ENCODE assay signal across 25 mouse cellular contexts in genomic region chr2:112443491-112443890, GRCm38 (mm10). TPM values are rescaled to one million over a fixed set of nuclear protein-coding genes. Genes with fewer than 3 reads are reported as not detected.
DNase-seq lines count a peak whose midpoint lies in the region; ATAC-seq lines count a peak whose summit lies in the region.
"Had no signal": no experiment of that assay in that cellular context is flagged by ENCODE, and none has a peak within 500 bp of the region (broad histone marks: within the 10 kb centered on the region; RNA-seq: fewer than 3 reads in every experiment).

No protein-coding gene starts in this region.

- intact Hi-C loops in left cerebral cortex, postnatal 25 days (cut with DNase I) = no loop called here
- intact Hi-C loops in left cerebral cortex, postnatal 10 days (cut with DNase I) = no loop called here

- no peaks in the 10 kb centered on the region for H3K9me3 ChIP-seq in hindbrain, embryonic 16.5 days (ENCODE audit: control insufficient read depth, low read length)
- H3K9me3 ChIP-seq: embryonic facial prominence, embryonic 13.5 days; forebrain, embryonic 10.5 days; heart, embryonic 12.5 days; hindbrain, embryonic 15.5 days; midbrain, embryonic 10.5 days had no signal

- 44% methylated on average over 2 of the region's 2 CpGs for WGBS in macrophage (ENCODE audit: missing documents)
- WGBS in hindbrain, embryonic 16.5 days = 63% methylated on average over 2 of the region's 2 CpGs

- no peak overlapping the region for H3K9ac ChIP-seq in hindbrain, embryonic 16.5 days (ENCODE audit: low read depth, low read length)
- H3K9ac ChIP-seq: embryonic facial prominence, embryonic 13.5 days; heart, embryonic 12.5 days; hindbrain, embryonic 15.5 days had no signal

- H3K36me3 ChIP-seq in macrophage (ENCODE audit: inconsistent target) = no peaks in the 10 kb centered on the region
- H3K36me3 ChIP-seq in hindbrain, embryonic 16.5 days (ENCODE audit: control insufficient read depth, insufficient read depth, low read length) = no peaks in the 10 kb centered on the region
- H3K36me3 ChIP-seq: embryonic facial prominence, embryonic 13.5 days; forebrain, embryonic 10.5 days; heart, embryonic 12.5 days; hindbrain, embryonic 15.5 days; midbrain, embryonic 10.5 days had no signal

- peak overlapping the region; percentile 66 for H3K27ac ChIP-seq in macrophage
- no peak overlapping the region for H3K27ac ChIP-seq in hindbrain, embryonic 16.5 days (ENCODE audit: low read depth, low read length)
- H3K27ac ChIP-seq: embryonic facial prominence, embryonic 13.5 days; forebrain, embryonic 10.5 days; hindbrain, embryonic 15.5 days; midbrain, embryonic 10.5 days had no signal

- no peak for DNase-seq in frontal cortex, postnatal 10 days (ENCODE audit: low spot score in 2 of 2)
- DNase-seq in left cerebral cortex, postnatal 25 days (ENCODE audit: low spot score in 2 of 2) = peak; percentile 20 to 85
- DNase-seq in left cerebral cortex, postnatal 10 days (ENCODE audit: extremely low spot score in 1 of 2, low spot score in 2 of 2) = no peak
- peak; percentile 85 for DNase-seq in Muller cell, postnatal 12 days (ENCODE audit: inconsistent ontology term)
- no peak for DNase-seq in heart, adult 9 months (ENCODE audit: low spot score in 2 of 2)
- DNase-seq: adrenal gland, adult 8-10 months; cerebellum, adult 11-12 months; cerebellum, postnatal 14 days; heart, postnatal 36 days; lung, adult 18-20 months; thymus, adult 2 months had no signal

- no peak overlapping the region for H3K4me3 ChIP-seq in macrophage (ENCODE audit: inconsistent target)
- H3K4me3 ChIP-seq in hindbrain, embryonic 16.5 days (ENCODE audit: low read length) = no peak overlapping the region
- H3K4me3 ChIP-seq: embryonic facial prominence, embryonic 13.5 days; forebrain, embryonic 10.5 days; heart, embryonic 12.5 days; hindbrain, embryonic 15.5 days; midbrain, embryonic 10.5 days had no signal

- no peaks in the 10 kb centered on the region for H3K4me1 ChIP-seq in hindbrain, embryonic 16.5 days (ENCODE audit: control insufficient read depth, insufficient read depth, low read depth, low read length)
- H3K4me1 ChIP-seq: embryonic facial prominence, embryonic 13.5 days; forebrain, embryonic 10.5 days; heart, embryonic 12.5 days; hindbrain, embryonic 15.5 days; midbrain, embryonic 10.5 days had no signal

- no peaks in the 10 kb centered on the region for H3K27me3 ChIP-seq in hindbrain, embryonic 16.5 days (replicated peaks; ENCODE audit: control insufficient read depth, insufficient read depth, low read length)
- H3K27me3 ChIP-seq: embryonic facial prominence, embryonic 13.5 days; heart, embryonic 12.5 days; hindbrain, embryonic 15.5 days had no signal

- peak; percentile 99 for ATAC-seq in frontal cortex, adult (ENCODE audit: low TSS enrichment)
- ATAC-seq in hindbrain, embryonic 16.5 days = no peak
- ATAC-seq: intestine, embryonic 16.5 days had no signal

- no peaks in the 10 kb centered on the region for H3K79me2 ChIP-seq in macrophage (ENCODE audit: inconsistent target)

- no peak overlapping the region for H3K4me2 ChIP-seq in hindbrain, embryonic 16.5 days (ENCODE audit: low read length)
- H3K4me2 ChIP-seq: embryonic facial prominence, embryonic 13.5 days; heart, embryonic 12.5 days; hindbrain, embryonic 15.5 days; liver, embryonic 11.5 days had no signal

RNA-seq across cellular contexts. Expression of gene Emc7, which starts 11.3 kb away (rescaled TPM):
- 10 to 100 TPM; 49.7 TPM for total RNA-seq in left cerebral cortex, postnatal 25 days (2021)
- 10 to 100 TPM; 37.5 to 38.2 TPM for total RNA-seq in left cerebral cortex, postnatal 10 days (2021)
- total RNA-seq in macrophage (2018; cell fraction: chromatin; rRNA removed) = 10 to 100 TPM in 1 of 26 experiments, 1 to 10 TPM in 25; 2.4 to 10.1 (median 5.8) TPM
- 10 to 100 TPM; 18.6 to 30.0 (median 24.8) TPM for total RNA-seq in macrophage (2018; cell fraction: cytosol; rRNA removed)
- 10 to 100 TPM in 18 of 26 experiments, 1 to 10 TPM in 8; 5.4 to 20.1 (median 12.9) TPM for total RNA-seq in macrophage (2018; cell fraction: nucleus; rRNA removed)
- polyA plus RNA-seq in macrophage (2018) = 17.8 to 28.1 TPM (median 22.4 TPM) in 3 replicates
- 25.1 and 26.4 TPM in 2 replicates for polyA plus RNA-seq in hindbrain, embryonic 16.5 days (2015; fragmentation: Nextera tagmentation; extraction: Ambion mirVana)

RNA-seq across cellular contexts. Expression of gene Chrm5, which starts 37.1 kb away (rescaled TPM):
- 1 to 10 TPM in 1 of 2 experiments, under 1 TPM in 1; 0.87 to 2.2 TPM for total RNA-seq in left cerebral cortex, postnatal 25 days (2021)
- total RNA-seq in left cerebral cortex, postnatal 10 days (2021) = 1 to 10 TPM; 1.8 to 3.1 TPM
- total RNA-seq in macrophage (2018; cell fraction: chromatin; rRNA removed) = not detected
- total RNA-seq in macrophage (2018; cell fraction: cytosol; rRNA removed) = not detected
- total RNA-seq in macrophage (2018; cell fraction: nucleus; rRNA removed) = not detected
- not detected in 3 replicates for polyA plus RNA-seq in macrophage (2018)
- 0.89 and 1.2 TPM in 2 replicates for polyA plus RNA-seq in hindbrain, embryonic 16.5 days (2015; fragmentation: Nextera tagmentation; extraction: Ambion mirVana)
- total RNA-seq: adrenal gland, adult 8-10 months; heart, postnatal 36 days had no signal
- polyA plus RNA-seq: embryonic facial prominence, embryonic 13.5 days; gonadal fat pad, adult 2 months; heart, embryonic 12.5 days; intestine, embryonic 16.5 days; large intestine, adult 2 months; liver, embryonic 11.5 days; midbrain, embryonic 10.5 days; spleen, adult 2 months; stomach, embryonic 14.5 days; thymus, adult 2 months had no signal

RNA-seq across cellular contexts. Expression of gene Aven, which starts 49.3 kb away (rescaled TPM):
- 10 to 100 TPM in 1 of 2 experiments, 1 to 10 TPM in 1; 9.6 to 11.4 TPM for total RNA-seq in left cerebral cortex, postnatal 25 days (2021)
- total RNA-seq in left cerebral cortex, postnatal 10 days (2021) = 10 to 100 TPM in 1 of 2 experiments, 1 to 10 TPM in 1; 9.6 to 11.4 TPM
- 1 to 10 TPM in 23 of 26 experiments, under 1 TPM in 3; 0.82 to 3.4 (median 2.0) TPM for total RNA-seq in macrophage (2018; cell fraction: chromatin; rRNA removed)
- 10 to 100 TPM in 5 of 26 experiments, 1 to 10 TPM in 21; 4.2 to 13.6 (median 8.4) TPM for total RNA-seq in macrophage (2018; cell fraction: cytosol; rRNA removed)
- total RNA-seq in macrophage (2018; cell fraction: nucleus; rRNA removed) = 1 to 10 TPM; 1.2 to 7.5 (median 2.9) TPM
- 6.6 to 10.9 TPM (median 10.6 TPM) in 3 replicates for polyA plus RNA-seq in macrophage (2018)
- polyA plus RNA-seq in hindbrain, embryonic 16.5 days (2015; fragmentation: Nextera tagmentation; extraction: Ambion mirVana) = 2.2 and 4.2 TPM in 2 replicates

Comparison
In these comparisons a context has a peak if more than half of its experiments do, and no peak if none do; other contexts are left out.
1. DNase-seq: peak in left cerebral cortex, postnatal 25 days (2 of 2) and Muller cell, postnatal 12 days (single experiment); none in frontal cortex, postnatal 10 days (0 of 2), left cerebral cortex, postnatal 10 days (0 of 2) and heart, adult 9 months (0 of 2).